Mouse (Mus musculus): ENCODE data around the gene Mindy1. TPM values are rescaled to one million over a fixed set of nuclear protein-coding genes. Genes with fewer than 3 reads are reported as not detected.

Gene Mindy1
- total RNA-seq, 2 experiments from 2014 or later, result 19.1 to 22.7 TPM

DNA sequence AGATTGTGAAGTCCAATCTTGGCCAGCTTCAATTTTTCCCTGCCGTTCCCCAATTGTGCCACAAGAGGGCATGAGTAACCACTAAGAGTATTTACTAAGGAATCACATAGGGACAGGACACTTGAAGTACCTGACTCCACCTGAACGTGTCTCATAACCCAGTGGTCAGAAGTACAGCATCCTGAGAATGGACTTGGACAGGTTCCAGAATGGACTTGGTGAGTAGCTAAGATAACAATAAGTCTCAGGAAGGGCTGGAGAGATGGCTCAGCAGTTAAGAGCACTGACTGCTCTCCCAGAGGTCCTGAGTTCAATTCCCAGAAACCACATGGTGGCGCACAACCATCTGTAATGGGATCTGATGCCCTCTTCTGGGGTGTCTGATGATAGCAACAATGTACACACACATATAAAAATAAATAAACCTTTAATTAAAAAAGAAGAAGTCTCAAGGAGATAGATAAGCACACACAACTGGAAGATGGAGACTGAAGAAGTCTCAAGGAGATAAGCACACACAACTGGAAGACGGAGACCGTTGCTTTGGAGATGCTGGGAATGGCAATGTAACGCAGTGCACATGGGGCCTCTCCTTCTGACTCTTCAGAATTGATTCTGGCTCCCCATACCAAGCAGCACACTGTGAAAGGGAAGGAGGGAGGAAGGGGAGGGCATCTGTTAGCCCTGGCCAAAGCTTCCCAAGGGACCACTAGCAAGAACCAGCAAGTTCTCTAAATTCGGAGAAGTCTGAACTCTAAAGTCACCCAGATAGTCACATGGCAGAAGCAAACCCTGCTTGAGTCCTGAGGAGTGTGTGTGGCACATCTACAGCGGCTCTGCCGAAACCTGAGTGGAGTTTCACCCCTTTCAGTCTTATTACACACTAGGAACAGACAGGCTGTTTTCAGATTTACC is 30.1 kb downstream of the Mindy1 start:
- TF ChIP-seq CTCF (conservative IDR thresholded peaks at IDR 0.05), result peak; percentile 85
- peak; percentile 44 to 58 for DNase-seq (ENCODE audit: low spot score in 2 of 2)
- no peak overlapping the region for H3K4me3 ChIP-seq
- H3K27ac ChIP-seq, result no peak overlapping the region

DNA sequence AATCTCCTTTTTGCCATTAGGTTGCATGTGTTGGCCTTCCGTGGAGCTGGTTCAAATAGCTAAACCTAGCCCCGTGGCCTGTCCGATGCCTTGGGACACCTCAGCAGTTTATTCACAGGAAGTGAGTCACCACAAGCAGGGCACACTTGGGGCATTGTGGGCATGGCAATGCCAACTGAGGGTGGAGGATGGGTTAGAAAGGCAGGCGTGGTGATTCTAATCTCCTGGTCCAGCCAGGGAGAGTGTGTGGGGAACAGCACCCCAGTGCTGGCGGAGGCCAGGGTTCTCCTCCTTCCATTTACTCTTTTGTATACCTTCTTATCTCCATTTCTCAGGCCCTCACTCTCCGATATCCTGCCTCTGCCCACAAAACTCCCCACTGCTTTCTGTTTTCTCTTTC is 31.5 kb downstream of the Mindy1 start:
- DNase-seq (ENCODE audit: low spot score in 2 of 2), result no peak
- no peak overlapping the region for H3K4me3 ChIP-seq
- TF ChIP-seq CTCF (conservative IDR thresholded peaks at IDR 0.05), result no peak
- H3K27ac ChIP-seq, result peak overlapping the region; percentile 39; the same call in 1 of the 2 replicates

DNA sequence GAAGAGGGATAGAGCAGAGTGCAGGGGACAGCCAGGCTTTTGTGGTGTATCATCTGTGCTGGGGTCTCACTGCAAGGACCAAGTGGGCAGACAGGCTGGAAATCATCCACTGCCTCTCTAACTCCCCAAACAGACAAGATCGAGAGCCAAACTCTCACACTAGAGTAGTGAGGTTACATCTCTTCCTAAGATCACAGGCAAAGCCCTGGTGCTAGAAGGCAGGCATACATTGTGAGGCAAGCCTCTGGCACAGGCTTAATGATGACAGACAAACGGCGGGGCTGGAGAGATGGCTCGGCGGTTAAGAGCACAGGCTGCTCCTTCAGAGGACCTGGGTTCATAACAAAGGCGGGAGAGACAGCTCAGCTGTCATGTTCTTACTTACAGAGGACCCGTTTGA is 32.3 kb downstream of the Mindy1 start:
- no peak overlapping the region for H3K27ac ChIP-seq
- no peak for TF ChIP-seq CTCF (conservative IDR thresholded peaks at IDR 0.05)
- H3K4me3 ChIP-seq, result no peak overlapping the region
- no peak for DNase-seq (ENCODE audit: low spot score in 2 of 2)

DNA sequence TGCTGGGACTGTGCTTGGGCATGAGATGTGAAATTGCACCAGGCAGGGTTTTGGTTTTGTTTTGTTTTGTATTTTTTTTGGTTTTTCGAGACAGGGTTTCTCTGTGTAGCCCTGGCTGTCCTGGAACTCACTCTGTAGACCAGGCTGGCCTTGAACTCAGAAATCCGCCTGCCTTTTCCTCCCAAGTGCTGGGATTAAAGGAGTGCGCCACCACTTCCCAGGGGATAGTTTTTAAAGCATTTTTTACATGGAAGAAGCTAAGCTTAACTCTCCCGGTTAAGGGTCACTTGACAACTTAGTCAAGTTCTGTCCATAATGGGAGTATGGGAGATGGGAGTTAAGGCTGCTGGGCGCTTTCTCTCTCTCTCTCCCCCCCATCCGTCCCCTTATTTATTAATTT is 32.9 kb downstream of the Mindy1 start:
- Histone ChIP-seq H3K4me3 (no peak overlapping the region; the same call in 1 of the 2 replicates), H3K27ac (peak overlapping the region; percentile 98; the same call in 1 of the 2 replicates)
- no peak for DNase-seq (ENCODE audit: low spot score in 2 of 2)
- TF ChIP-seq CTCF (conservative IDR thresholded peaks at IDR 0.05), result no peak

DNA sequence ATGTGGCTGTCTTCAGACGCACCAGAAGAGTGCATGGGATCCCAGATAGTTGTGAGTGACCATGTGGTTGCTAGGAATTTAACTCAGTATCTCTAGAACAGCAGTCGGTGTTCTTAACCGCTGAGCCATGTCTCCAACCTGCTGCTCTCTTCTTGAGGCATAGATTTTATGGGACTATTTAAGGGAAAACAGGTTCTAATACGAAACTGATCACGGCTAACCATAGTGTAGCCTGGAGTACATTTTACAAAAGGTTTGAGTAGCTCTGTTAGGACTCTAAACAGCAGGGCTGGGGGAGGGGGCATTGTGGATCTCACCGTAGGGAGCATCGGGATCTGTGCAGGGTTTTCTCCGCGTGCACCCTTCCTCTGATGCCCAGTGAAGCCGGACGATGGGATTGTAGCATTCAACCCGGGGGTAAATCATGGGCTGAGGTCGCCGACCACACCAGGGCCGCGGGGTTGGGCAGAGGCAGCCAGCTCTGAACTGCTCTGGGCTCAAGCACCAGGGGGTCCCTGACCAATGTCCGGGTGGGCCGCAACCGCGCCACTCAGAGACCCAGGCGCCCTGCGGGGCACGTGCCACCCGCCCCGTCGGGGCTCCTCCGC is 33.4 kb downstream of the Mindy1 start, which contains the start of gene Cers2:
Gene Cers2, plus strand, starts transcription at position 306 of the 608 bp plus-strand sequence.
- DNase-seq (ENCODE audit: low spot score in 2 of 2), result no peak
- peak within 1 kb of the TSS; percentile 83 for H3K4me3 ChIP-seq
- no peak for TF ChIP-seq CTCF (conservative IDR thresholded peaks at IDR 0.05)
- H3K27ac ChIP-seq, result peak within 1 kb of the TSS; percentile 98

DNA sequence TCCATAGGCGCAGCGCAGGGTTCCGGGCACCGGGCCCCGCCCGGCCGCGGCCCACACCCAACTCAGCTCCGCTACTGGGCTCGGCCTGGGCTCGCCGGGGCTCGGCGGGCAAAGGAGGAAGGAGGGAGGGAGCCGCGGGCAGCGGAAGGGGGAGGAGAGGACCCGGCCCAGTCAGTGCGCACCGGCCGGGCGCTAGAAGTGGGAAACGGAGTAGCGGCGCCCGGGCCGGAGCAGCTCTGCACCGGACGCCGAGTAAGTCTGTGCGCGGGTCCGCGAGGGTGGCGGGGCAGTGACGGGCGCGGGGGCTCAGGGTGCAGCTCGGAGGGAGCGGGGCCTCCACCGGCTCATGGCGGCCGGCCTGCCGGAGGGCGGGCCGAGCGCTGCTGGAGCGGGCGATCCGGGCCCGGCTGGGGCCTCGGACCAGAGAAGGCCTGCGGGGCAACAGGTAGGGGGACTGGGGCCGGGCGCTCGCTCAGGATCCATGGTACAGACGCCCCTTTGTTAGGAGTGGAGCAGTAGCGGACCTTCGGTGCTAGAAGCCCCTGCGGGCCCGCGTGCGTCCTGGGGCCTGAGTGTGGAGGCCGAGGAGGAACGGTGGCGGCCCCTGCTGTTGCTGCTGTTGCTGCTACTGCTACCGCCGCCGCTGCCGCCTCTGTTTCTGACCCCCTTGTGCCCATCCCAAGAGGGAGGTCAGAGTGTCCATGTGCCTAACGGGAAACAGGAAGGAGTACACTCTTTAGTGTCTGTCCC is 34.1 kb downstream of the Mindy1 start:
- Histone ChIP-seq H3K4me3 (peak overlapping the region; percentile 83), H3K27ac (peak overlapping the region; percentile 98)
- peak; percentile 49 for TF ChIP-seq CTCF (conservative IDR thresholded peaks at IDR 0.05)
- DNase-seq (ENCODE audit: low spot score in 2 of 2), result peak; percentile 57 to 58

DNA sequence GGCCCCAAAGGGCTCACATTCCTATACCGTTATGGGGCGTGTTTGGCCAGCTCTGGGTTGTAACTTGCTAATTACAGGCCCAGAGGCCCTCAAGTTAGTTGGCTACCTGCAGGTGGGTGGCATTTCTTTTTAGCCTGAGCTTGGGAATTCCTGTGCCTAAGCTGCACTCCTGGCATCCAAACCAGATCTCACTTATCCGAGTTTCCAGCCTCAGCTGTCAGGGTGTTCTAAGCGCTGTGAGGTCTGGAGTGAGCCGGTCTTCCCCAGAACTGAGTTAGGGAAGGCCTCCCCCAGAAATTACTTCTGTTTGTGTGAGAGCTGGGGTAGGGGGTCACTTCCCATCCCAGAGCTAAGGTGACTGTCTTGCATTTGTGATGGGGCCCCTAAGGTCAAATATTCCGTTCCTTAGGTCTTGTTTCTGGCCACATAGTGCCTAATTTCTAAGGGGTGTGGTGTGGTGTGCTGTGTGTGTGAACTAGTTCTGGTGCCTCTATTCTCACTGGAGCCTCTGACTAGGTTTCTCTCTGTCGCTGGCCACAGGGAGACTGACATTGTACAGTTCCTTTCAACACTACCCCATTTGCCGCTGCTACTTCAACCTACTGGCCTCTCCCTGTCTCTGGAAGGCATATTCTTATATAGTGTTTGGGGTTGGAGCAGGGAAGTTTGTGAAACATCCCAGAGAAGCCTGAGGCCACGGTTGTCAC is 34.9 kb downstream of the Mindy1 start:
- Histone ChIP-seq H3K4me3 (peak overlapping the region; percentile 83), H3K27ac (peak overlapping the region; percentile 98)
- no peak for DNase-seq (ENCODE audit: low spot score in 2 of 2)
- TF ChIP-seq CTCF (conservative IDR thresholded peaks at IDR 0.05), result no peak

DNA sequence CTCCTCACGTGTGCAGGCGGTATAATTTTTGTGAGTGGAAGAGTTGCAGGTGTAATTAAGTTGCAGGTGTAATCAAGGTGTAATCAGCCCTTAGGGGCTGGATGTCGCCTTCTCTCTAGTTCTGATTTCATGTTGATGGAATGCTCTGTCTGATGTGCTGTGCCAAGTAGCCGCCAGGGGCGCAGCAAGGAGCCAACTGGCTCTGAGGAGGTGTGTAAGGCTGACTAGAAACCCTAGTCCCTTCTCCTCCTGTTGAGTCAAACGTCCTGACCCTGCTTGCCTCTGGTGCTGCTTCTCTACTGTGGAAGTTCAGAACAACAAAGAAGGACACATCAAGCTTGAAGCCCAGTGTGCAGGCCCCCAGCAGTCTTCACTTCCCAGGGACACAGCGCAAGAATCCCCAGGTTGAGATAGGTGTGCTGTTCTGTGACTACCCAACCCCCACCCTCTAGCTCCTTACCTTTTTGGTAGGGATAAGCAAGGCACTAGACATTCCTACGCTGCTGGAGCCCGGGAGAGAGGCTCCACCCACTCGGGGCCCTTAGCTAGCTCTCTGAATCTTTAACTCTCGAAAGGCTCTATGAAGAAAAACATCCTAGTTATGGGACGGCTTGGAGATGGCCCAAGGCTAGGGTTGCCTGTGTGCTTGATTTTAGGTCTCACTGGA is 36.4 kb downstream of the Mindy1 start:
- TF ChIP-seq CTCF (conservative IDR thresholded peaks at IDR 0.05), result peak; percentile 88
- DNase-seq (ENCODE audit: low spot score in 2 of 2), result no peak
- H3K4me3 ChIP-seq, result no peak overlapping the region
- peak overlapping the region; percentile 59; the same call in 1 of the 2 replicates for H3K27ac ChIP-seq

DNA sequence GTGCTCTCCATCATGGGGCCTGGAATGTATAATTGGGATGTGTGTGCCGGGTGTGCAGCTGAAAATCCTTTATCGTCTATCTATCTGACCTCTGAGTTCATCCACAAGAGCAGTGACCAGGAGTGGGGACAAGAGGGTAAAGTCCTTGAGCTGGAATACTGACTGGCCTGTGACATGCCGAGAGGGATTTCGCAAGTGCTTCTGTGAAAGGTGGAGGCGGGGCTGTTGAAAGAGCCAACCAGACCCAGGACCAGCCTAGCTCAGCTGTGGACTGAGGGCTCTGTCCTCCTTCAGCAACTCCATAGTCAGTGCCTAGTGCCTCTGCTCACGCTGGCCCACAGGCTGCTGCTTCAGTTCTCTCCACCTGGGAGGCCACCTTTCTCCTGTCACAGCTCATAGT is 37.4 kb downstream of the Mindy1 start:
- DNase-seq (ENCODE audit: low spot score in 2 of 2), result no peak
- H3K27ac ChIP-seq, result peak overlapping the region; percentile 40; the same call in 1 of the 2 replicates
- no peak for TF ChIP-seq CTCF (conservative IDR thresholded peaks at IDR 0.05)

DNA sequence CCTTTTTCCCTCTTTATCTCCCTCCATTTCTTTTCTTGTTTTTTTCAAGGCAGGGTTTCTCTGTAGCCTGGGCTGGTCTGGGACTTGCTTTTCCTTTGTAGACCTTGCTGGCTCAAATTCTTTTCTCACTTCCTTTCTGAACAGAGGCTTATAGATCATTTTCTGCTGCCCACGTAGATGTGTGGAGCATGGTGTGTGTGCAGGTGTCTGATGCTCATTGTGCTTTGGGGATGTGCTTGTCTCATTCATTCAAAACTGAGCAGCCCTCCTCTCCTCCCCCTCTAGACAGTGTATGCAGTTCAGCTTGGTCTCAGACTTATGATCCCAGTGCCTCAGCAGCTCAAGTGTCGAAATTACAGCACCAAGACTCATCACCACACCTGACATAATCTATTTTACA is 38.0 kb downstream of the Mindy1 start:
- H3K4me3 ChIP-seq, result no peak overlapping the region; the same call in 1 of the 2 replicates
- DNase-seq (ENCODE audit: low spot score in 2 of 2), result no peak
- no peak for TF ChIP-seq CTCF (conservative IDR thresholded peaks at IDR 0.05)
- H3K27ac ChIP-seq, result peak overlapping the region; percentile 40; the same call in 1 of the 2 replicates

More for the DNA sequence above, 37.4 kb downstream of the Mindy1 start:
- H3K4me3 ChIP-seq, result no peak overlapping the region

DNA sequence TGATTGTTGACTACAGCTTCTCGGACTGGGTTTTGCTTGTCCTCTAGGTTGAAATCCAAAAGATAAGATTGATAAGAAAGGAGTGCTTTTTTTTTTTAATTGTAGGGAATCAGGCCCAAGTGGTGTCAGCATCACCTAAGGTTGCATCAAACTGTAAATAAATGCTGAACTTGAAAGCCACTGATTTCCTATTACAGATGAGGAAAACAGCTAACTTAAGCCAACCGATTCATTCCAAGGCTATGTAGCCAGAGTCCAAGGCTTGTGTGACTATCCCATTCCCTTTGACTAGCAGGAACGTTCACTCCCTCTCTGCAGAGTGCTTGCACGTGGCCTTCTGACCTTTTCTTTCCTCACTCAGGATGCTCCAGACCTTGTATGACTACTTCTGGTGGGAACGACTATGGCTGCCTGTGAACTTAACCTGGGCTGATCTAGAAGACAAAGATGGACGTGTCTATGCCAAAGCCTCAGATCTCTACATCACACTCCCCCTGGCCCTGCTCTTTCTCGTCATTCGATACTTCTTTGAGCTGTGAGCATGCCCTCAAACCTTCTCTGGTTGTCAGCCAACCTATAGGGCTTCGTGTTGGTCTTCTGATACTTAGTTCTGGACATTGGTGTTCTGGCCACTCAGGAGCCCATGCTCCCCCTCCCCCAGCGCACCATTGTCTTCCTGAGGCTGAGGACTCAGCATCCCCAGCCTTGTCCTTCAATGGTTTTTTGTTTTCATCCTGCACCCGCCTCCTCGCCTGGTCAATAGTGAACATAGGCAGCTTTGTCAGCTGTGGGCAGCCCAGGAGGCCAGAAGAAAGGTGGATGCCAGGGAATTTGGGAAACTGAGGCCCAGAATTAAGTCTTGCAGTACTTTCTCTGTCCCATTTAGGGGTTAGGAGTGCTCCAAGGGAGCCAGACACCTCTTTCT is 38.8 kb downstream of the Mindy1 start:
- no peak for DNase-seq (ENCODE audit: low spot score in 2 of 2)
- Histone ChIP-seq H3K4me3 (peak overlapping the region; percentile 17; the same call in 1 of the 2 replicates), H3K27ac (peak overlapping the region; percentile 75)
- no peak for TF ChIP-seq CTCF (conservative IDR thresholded peaks at IDR 0.05)

Data from layer of hippocampus, adult 2 months (tissue).